20 mouse cellular contexts compared by ENCODE assay signal in genomic region chr6:11731126-11731525, GRCm38 (mm10).
DNase-seq lines count a peak whose midpoint lies in the region; ATAC-seq and TF ChIP-seq lines count a peak whose summit lies in the region.
"Had no signal": no experiment of that assay in that cellular context is flagged by ENCODE, and none has a peak within 500 bp of the region (broad histone marks: within the 10 kb centered on the region; RNA-seq: fewer than 3 reads in every experiment).

No protein-coding gene starts in this region.

- H3K4me3 ChIP-seq in forebrain, embryonic 16.5 days (replicated peaks; ENCODE audit: low read length) = no peak overlapping the region
- H3K4me3 ChIP-seq in forebrain, embryonic 12.5 days (replicated peaks) = no peak overlapping the region
- H3K4me3 ChIP-seq in heart, adult 2 months = no peak overlapping the region
- H3K4me3 ChIP-seq in hindbrain, embryonic 13.5 days = no peak overlapping the region
- H3K4me3 ChIP-seq: embryonic facial prominence, embryonic 13.5 days; heart, embryonic 12.5 days had no signal

- peak; percentile 45; the same call in 1 of the 2 replicates for ATAC-seq in forebrain, embryonic 16.5 days
- ATAC-seq in forebrain, embryonic 12.5 days (ENCODE audit: low FRiP score) = no peak
- no peak for ATAC-seq in hindbrain, embryonic 13.5 days (ENCODE audit: low FRiP score)
- ATAC-seq: activated CD4-positive, CD25-positive, alpha-beta regulatory T cell, adult 4 months; forebrain, embryonic 14.5 days; hindbrain, embryonic 16.5 days; inflammation-experienced regulatory T-cells, adult 6 months; Patski had no signal

- H3K79me2 ChIP-seq in heart, adult 2 months (replicated peaks; ENCODE audit: control insufficient read depth, insufficient read depth, low read length) = no peaks in the 10 kb centered on the region

- H3K9me3 ChIP-seq in forebrain, embryonic 16.5 days (ENCODE audit: control insufficient read depth, low read length) = no peaks in the 10 kb centered on the region
- H3K9me3 ChIP-seq in forebrain, embryonic 12.5 days = no peaks in the 10 kb centered on the region
- no peaks in the 10 kb centered on the region for H3K9me3 ChIP-seq in hindbrain, embryonic 13.5 days
- H3K9me3 ChIP-seq: embryonic facial prominence, embryonic 13.5 days; heart, embryonic 12.5 days had no signal

- no peak for TF ChIP-seq EP300 in heart, adult 2 months (IDR thresholded peaks at IDR 0.05; ENCODE audit: insufficient read depth, low read depth, low read length)

- H3K9ac ChIP-seq in forebrain, embryonic 16.5 days (replicated peaks; ENCODE audit: low read depth, low read length) = no peak overlapping the region
- no peak overlapping the region for H3K9ac ChIP-seq in forebrain, embryonic 12.5 days
- no peak overlapping the region for H3K9ac ChIP-seq in heart, adult 2 months (ENCODE audit: low read depth, low read length)
- H3K9ac ChIP-seq in hindbrain, embryonic 13.5 days = no peak overlapping the region
- H3K9ac ChIP-seq: embryonic facial prominence, embryonic 13.5 days; heart, embryonic 12.5 days had no signal

- no peaks in the 10 kb centered on the region for H3K36me3 ChIP-seq in forebrain, embryonic 16.5 days (ENCODE audit: control insufficient read depth, insufficient read depth)
- H3K36me3 ChIP-seq in forebrain, embryonic 12.5 days (replicated peaks) = no peaks in the 10 kb centered on the region
- H3K36me3 ChIP-seq in heart, adult 2 months (ENCODE audit: control insufficient read depth, insufficient read depth, low read length) = no peaks in the 10 kb centered on the region
- no peaks in the 10 kb centered on the region for H3K36me3 ChIP-seq in hindbrain, embryonic 13.5 days
- H3K36me3 ChIP-seq: embryonic facial prominence, embryonic 13.5 days; heart, embryonic 12.5 days had no signal

- no peak for TF ChIP-seq CTCF in heart, adult 2 months (IDR thresholded peaks at IDR 0.05)

- peak; percentile 17 to 75 for DNase-seq in layer of hippocampus, adult 18-20 months (ENCODE audit: low spot score in 2 of 2)
- DNase-seq in layer of hippocampus, adult 9-11 months = peak; percentile 49
- DNase-seq in left cerebral cortex, adult 9 months (ENCODE audit: low spot score in 2 of 2) = no peak
- DNase-seq in heart, adult 2 months = no peak
- DNase-seq: adrenal gland, postnatal 14 days; cerebellum, adult 18-20 months; cerebellum, postnatal 36 days; gastrocnemius, postnatal 10 days; heart, adult 18-20 months had no signal

- no peak for TF ChIP-seq POLR2A in heart, adult 2 months (IDR thresholded peaks at IDR 0.05; ENCODE audit: insufficient read depth, low read depth, low read length)

- intact Hi-C loops in heart, adult 2 months (cut with DNase I) = no loop called here

- no peaks in the 10 kb centered on the region for H3K27me3 ChIP-seq in forebrain, embryonic 16.5 days (replicated peaks; ENCODE audit: control insufficient read depth, insufficient read depth, low read length)
- no peaks in the 10 kb centered on the region for H3K27me3 ChIP-seq in forebrain, embryonic 12.5 days
- H3K27me3 ChIP-seq in heart, adult 2 months (ENCODE audit: control insufficient read depth, insufficient read depth, low read length) = no peaks in the 10 kb centered on the region
- H3K27me3 ChIP-seq in hindbrain, embryonic 13.5 days = no peaks in the 10 kb centered on the region
- H3K27me3 ChIP-seq: CH12.LX; embryonic facial prominence, embryonic 13.5 days; heart, embryonic 12.5 days had no signal

- no peak overlapping the region for H3K27ac ChIP-seq in forebrain, embryonic 16.5 days (ENCODE audit: low read length)
- no peak overlapping the region for H3K27ac ChIP-seq in forebrain, embryonic 12.5 days
- H3K27ac ChIP-seq in heart, adult 2 months = no peak overlapping the region
- no peak overlapping the region for H3K27ac ChIP-seq in hindbrain, embryonic 13.5 days
- H3K27ac ChIP-seq: embryonic facial prominence, embryonic 13.5 days had no signal

- H3K4me2 ChIP-seq in forebrain, embryonic 16.5 days (ENCODE audit: low read length) = no peak overlapping the region
- H3K4me2 ChIP-seq in forebrain, embryonic 12.5 days = no peak overlapping the region
- no peak overlapping the region for H3K4me2 ChIP-seq in hindbrain, embryonic 13.5 days
- H3K4me2 ChIP-seq: embryonic facial prominence, embryonic 13.5 days; heart, embryonic 12.5 days had no signal

- no peaks in the 10 kb centered on the region for H3K4me1 ChIP-seq in forebrain, embryonic 16.5 days (replicated peaks; ENCODE audit: control insufficient read depth, insufficient read depth, low read length)
- H3K4me1 ChIP-seq in forebrain, embryonic 12.5 days = no peaks in the 10 kb centered on the region
- no peaks in the 10 kb centered on the region for H3K4me1 ChIP-seq in heart, adult 2 months (ENCODE audit: control insufficient read depth, insufficient read depth, low read length)
- no peaks in the 10 kb centered on the region for H3K4me1 ChIP-seq in hindbrain, embryonic 13.5 days (replicated peaks)
- H3K4me1 ChIP-seq: embryonic facial prominence, embryonic 13.5 days; heart, embryonic 12.5 days had no signal

Comparison
In these comparisons a context has a peak if more than half of its experiments do, and no peak if none do; other contexts are left out.
1. DNase-seq: peak in layer of hippocampus, adult 18-20 months (2 of 2) and layer of hippocampus, adult 9-11 months (single experiment); none in left cerebral cortex, adult 9 months (0 of 2) and heart, adult 2 months (0 of 2).